Mouse (Mus musculus) c-Kit-positive CD71-negative TER-119-negative erythroid progenitor cells, embryonic 14.5 days (primary cell): ENCODE measurements around the gene Ly6g6e.

Experiments
- DNase-seq: peaks from one replicate; pipeline ENCODE4 v3.0.0-alpha.2; 2013; ENCODE audit warnings: low read depth

Ly6g6e gene

GRCm38 (mm10) chr17:35071454-35071853 is 5.2 kb upstream of the Ly6g6e start:
- no peak for DNase-seq

GRCm38 (mm10) chr17:35074097-35074496 is 2.6 kb upstream of the Ly6g6e start:
- DNase-seq = no peak

DNA sequence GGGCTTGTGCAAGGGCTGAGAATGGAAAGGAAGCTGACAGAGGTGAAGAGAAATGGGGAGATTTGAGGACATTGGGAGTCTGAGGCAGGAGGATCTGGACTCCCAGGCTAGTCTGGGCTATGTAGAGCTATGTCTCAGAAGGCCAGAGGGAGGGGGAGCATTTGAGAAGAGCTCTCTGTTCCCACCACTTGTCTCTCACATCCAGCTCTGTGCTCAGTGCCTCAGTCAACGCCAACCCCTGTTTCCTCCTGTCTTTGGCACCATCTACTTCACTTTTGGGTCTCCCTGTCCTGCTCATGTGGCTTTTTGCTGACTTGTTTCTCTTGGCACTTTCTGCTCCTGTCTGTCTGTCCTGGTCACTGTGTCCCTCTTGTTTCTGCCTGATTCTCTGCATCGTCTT is 583 bp downstream of the Ly6g6e start:
- DNase-seq = no peak

DNA sequence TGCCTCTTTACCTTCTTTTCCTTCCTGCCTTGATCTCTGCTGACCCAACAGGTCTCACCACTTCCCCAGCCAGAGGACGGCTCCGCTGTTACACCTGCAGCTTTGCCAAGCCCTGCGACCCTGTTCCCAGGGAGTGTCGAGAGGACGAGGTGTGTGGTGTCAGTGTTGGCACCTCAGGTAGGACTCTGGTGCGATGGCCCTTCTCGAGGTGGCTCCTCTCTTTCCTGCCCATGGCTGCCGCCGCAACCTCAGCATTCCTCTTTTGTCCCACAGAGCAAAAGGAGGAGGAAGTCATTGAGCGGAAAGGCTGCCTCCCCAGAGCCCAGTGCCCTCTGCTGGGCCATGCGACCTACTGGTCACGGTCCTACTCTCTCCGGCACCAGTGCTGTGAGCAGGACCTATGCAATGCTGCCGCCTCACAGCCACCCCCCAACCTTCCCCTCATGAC is 1.1 kb downstream of the Ly6g6e start, which contains the start of gene Ly6g6d:
Gene Ly6g6d, minus strand, starts transcription at position 280 of the 448 bp plus-strand sequence.
- no peak for DNase-seq

GRCm38 (mm10) chr17:35079778-35080177 is 3.1 kb downstream of the Ly6g6e start:
- DNase-seq = no peak

DNA sequence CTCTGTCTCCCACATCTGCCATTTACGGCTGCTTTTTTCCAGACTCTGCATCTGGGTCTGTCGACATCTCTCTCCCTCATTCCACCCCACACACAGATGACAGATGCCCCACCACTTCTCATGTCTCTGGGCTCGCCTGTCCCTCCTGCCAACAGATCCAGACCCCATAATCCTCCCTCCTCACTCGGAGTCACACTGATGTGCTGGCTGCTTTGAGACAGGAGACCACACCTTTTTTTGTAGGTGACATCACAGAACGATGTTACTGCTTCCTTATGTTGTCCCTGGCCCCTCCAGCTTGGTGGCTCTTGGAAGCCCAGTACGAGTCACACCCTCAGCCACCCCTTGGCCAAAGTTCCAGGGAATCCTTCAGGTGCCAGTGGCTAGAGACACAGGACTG is 3.5 kb downstream of the Ly6g6e start:
- DNase-seq = no peak

DNA sequence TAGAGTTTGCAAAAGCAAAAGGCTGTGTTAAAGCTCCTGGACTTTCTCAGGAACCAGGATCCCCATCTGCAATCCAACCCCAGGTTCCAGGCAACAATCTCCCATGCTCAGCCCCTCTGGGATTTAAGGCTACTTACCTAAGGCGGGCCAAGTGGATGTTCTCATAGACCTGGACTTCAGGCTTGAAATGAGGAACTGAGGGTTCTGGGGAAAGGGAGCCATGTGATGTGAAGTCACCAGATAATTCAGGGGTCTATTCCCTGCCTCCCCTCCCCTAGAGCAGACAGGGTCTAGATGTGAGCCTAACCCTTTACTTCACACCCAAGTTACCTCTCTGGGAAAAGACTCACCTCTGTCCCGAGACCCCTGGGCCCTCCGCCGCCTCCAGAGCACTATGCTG is 4.0 kb downstream of the Ly6g6e start:
- DNase-seq = no peak

DNA sequence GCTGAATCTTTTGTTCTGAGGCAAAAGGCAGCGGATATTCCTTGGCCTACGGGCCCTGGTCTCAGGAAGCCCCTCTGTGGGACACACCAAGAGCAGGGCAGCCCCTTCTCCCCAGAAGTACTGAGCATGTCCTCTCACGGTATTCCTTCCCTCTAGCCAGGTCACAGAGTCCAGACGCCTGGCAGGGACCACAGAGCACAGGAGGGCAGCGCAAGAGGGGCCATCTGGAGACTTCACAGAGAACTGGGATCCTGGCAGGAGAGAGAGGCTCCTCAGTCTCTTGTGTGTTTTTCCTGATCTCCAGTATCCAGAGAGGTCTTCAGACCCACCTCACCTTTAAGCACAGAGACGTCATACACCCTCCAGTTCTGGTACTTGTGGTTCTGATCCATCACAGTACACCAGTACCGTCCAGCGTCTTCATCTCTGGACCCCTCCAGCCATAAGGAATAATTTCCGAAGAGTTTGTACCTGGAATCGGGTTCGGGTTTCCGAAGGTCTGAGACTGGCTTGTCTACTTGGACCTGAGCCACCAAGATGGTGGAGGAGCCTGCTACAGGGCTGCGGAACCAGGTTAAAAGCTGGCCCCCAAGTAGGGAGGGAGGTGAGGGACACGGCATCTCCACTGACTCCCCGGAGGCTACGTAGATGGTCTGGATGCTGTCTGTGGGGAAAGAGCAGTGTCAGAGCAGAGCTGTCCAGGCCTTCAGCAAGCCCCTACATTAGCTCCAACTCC is 6.3 kb downstream of the Ly6g6e start:
- no peak for DNase-seq

GRCm38 (mm10) chr17:35083929-35084497 is 7.3 kb downstream of the Ly6g6e start:
- DNase-seq = no peak

GRCm38 (mm10) chr17:35085208-35085865 is 8.6 kb downstream of the Ly6g6e start, which contains the start of gene Ly6g6f:
Gene Ly6g6f, minus strand, starts transcription at chr17:35085610.
- no peak for DNase-seq

DNA sequence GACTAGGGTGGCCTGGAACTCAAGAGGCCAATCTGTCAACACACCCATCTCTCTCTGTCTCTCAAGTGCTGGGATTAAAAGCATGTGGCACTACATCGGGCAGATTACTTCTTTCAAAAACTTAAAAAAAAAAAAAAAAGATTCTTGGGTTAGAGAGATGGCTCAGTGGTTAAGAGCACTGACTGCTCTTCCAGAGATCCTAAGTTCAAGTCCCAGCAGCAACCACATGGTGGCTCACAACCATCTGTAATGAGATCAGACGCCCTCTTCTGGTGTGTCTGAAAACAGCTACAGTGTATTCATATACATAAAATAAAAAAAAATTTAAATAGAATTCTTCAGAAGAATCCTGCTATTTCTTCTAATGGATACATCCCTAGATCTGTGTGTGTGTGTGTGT is 11.4 kb downstream of the Ly6g6e start:
- no peak for DNase-seq

DNA sequence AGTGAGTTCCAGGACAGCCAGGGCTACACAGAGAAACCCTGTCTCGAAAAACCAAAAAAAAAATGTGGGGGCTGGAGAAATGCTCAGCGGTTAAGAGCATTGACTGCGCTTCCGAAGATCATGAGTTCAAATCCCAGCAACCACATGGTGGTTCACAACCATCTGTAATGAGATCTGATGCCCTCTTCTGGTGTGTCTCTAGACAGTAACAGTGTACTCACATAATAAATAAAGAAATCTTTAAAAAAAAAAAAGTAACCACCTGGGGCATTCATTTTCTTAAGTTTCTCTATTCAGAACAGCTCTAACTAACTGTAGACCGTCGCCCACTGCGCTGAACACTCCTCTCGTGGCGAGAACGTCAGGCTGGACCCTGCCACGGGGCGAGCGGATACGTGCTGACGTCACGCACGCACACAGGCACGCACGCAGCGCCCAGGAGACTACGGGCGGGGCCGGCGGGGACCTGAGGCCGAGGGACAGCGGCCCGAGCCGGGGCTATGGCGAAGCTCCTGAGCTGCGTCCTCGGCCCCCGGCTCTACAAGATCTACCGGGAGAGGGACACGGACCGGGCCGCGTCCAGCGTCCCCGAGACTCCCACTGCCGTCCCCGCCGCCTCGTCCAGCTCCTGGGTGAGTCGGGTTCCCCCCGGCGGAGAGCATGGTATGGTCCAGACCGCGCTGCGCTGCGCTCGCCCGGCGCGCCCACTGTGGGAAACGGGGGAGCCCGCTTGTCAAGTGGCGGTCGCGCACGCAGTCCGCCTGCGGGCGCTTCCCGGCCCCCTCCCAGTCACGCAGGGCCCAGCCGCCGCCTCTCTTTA is 12.3 kb downstream of the Ly6g6e start, which contains the start of gene Abhd16a:
Gene Abhd16a, plus strand, starts transcription at position 439 of the 820 bp plus-strand sequence.
- DNase-seq = peak; percentile 83

GRCm38 (mm10) chr17:35090166-35090932 is 13.6 kb downstream of the Ly6g6e start:
- no peak for DNase-seq

GRCm38 (mm10) chr17:35092403-35093198 is 15.9 kb downstream of the Ly6g6e start:
- DNase-seq = no peak

- DNase-seq = no peak
These were observed 18.0 kb downstream of the Ly6g6e start for GRCm38 (mm10) chr17:35094475-35095365.

- DNase-seq = no peak
These were observed 19.9 kb downstream of the Ly6g6e start for GRCm38 (mm10) chr17:35096597-35096996.

- no peak for DNase-seq
These were observed 20.5 kb downstream of the Ly6g6e start for GRCm38 (mm10) chr17:35097164-35097655.

- DNase-seq = no peak
These were observed 23.6 kb downstream of the Ly6g6e start for GRCm38 (mm10) chr17:35100196-35100765.

DNA sequence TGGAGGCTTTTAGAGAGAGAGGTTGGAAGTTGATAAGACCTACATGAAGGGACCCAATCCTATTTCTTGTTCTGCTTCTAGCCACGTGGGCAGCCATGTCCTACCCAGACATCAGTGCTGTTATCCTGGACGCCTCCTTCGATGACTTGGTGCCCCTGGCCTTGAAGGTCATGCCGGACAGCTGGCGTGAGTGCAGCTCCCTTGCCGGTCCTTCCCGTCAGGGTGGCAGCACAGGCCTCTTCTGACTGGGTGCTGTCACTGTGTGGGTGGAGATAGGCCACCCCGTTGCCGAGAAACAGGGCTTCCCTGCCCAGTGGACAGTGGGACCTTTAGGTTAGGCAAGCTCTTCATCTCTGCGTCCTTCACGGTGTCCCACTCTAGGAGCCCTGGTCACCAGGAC is 24.5 kb downstream of the Ly6g6e start:
- DNase-seq = no peak
